Mouse (Mus musculus) embryo, embryonic 10.5 days (tissue): ENCODE data around the gene Stox2.
"Not testable (repeated sequence)": the region's sequence is repeated elsewhere in the genome, so short reads cannot be mapped to it uniquely, and the experiment has no call there.

Experiments used
- DNase-seq: peaks from one replicate; pipeline ENCODE4 v3.0.0-alpha.2; 2015; ENCODE audit warnings: low spot score

Gene Stox2

GRCm38 (mm10) chr8:47446312-47447046 is at the start of gene Stox2:
Stox2 (minus strand) TSS chr8:47446362.
- DNase-seq = peak; percentile 2

- no peak for DNase-seq
Measured at GRCm38 (mm10) chr8:47495428-47495827, 49.3 kb upstream of the Stox2 start.

- no peak for DNase-seq
Measured at GRCm38 (mm10) chr8:47494602-47495153, 48.5 kb upstream of the Stox2 start.

GRCm38 (mm10) chr8:47493106-47493505 is 46.9 kb upstream of the Stox2 start:
- no peak for DNase-seq

GRCm38 (mm10) chr8:47487231-47487630 is 41.1 kb upstream of the Stox2 start:
- DNase-seq = no peak

- DNase-seq = peak; percentile 12
Measured at GRCm38 (mm10) chr8:47482354-47483071, 36.4 kb upstream of the Stox2 start.

GRCm38 (mm10) chr8:47480039-47480438 is 33.9 kb upstream of the Stox2 start:
- no peak for DNase-seq

- no peak for DNase-seq
Measured at GRCm38 (mm10) chr8:47461650-47462049, 15.5 kb upstream of the Stox2 start.

GRCm38 (mm10) chr8:47459216-47459749 is 13.1 kb upstream of the Stox2 start:
- no peak for DNase-seq

- no peak for DNase-seq
Measured at GRCm38 (mm10) chr8:47458591-47458990, 12.4 kb upstream of the Stox2 start.

- DNase-seq = not testable (repeated sequence)
Measured at GRCm38 (mm10) chr8:47449211-47449610, 3.0 kb upstream of the Stox2 start.

- no peak for DNase-seq
Measured at GRCm38 (mm10) chr8:47439271-47439670, 6.9 kb downstream of the Stox2 start.

GRCm38 (mm10) chr8:47437976-47438375 is 8.2 kb downstream of the Stox2 start:
- no peak for DNase-seq

- no peak for DNase-seq
Measured at GRCm38 (mm10) chr8:47435861-47436260, 10.3 kb downstream of the Stox2 start.

GRCm38 (mm10) chr8:47435412-47435811 is 10.8 kb downstream of the Stox2 start:
- DNase-seq = no peak

GRCm38 (mm10) chr8:47431263-47431662 is 14.9 kb downstream of the Stox2 start:
- DNase-seq = no peak

- DNase-seq = not testable (repeated sequence)
Measured at GRCm38 (mm10) chr8:47414258-47414525, 32.0 kb downstream of the Stox2 start.

GRCm38 (mm10) chr8:47413524-47414257 is 32.5 kb downstream of the Stox2 start:
- DNase-seq = peak; percentile 64

GRCm38 (mm10) chr8:47412696-47413523 is 33.3 kb downstream of the Stox2 start:
- peak; percentile 62 for DNase-seq

GRCm38 (mm10) chr8:47411994-47412695 is 34.0 kb downstream of the Stox2 start:
- peak; percentile 56 for DNase-seq

- peak; percentile 34 for DNase-seq
Measured at GRCm38 (mm10) chr8:47411321-47411720, 34.8 kb downstream of the Stox2 start.
